Mouse (Mus musculus): ENCODE data around the gene Sec23a. TPM values are rescaled to one million over a fixed set of nuclear protein-coding genes. Genes with fewer than 3 reads are reported as not detected.

Sec23a gene
- polyA plus RNA-seq, 1 experiment from 2014 or later = 29.0 TPM

DNA sequence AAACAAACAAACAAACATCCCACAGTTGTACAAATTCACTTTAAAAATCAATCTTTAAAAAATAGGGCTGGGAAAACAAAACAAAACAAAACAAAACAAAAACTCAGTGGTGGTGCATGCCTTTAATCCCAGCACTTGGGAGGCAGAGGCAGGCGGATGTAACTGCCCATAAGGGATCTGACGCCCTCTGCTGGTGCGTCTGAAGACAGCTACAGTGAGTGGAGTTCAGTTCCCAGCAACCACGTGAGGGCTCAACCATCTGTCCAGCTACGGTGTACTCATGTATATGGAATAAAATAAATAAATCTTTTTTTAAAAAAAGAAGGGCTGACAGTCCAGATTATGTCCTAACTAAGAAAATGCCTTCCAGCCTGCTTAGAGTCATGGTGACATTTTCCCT, 20.3 kb upstream of the Sec23a start:
- H3K9me3 ChIP-seq (ENCODE audit: low read length) = no peaks in the 10 kb centered on the region
- H3K4me1 ChIP-seq (ENCODE audit: insufficient read depth, low read depth, low read length) = no peaks in the 10 kb centered on the region
- H3K4me2 ChIP-seq (replicated peaks; ENCODE audit: low read depth, low read length) = no peak overlapping the region
- ATAC-seq = no peak
- no peak overlapping the region for H3K4me3 ChIP-seq (ENCODE audit: low read depth, low read length)
- H3K27me3 ChIP-seq (replicated peaks; ENCODE audit: insufficient read depth, low read length) = no peaks in the 10 kb centered on the region
- H3K9ac ChIP-seq (replicated peaks; ENCODE audit: low read depth) = no peak overlapping the region
- DNase-seq (ENCODE audit: low spot score) = no peak
- 62% methylated on average over 5 of the region's 5 CpGs for WGBS
- no peak for TF ChIP-seq EP300 (IDR thresholded peaks at IDR 0.05)
- TF ChIP-seq CTCF (IDR thresholded peaks at IDR 0.05) = peak; percentile 41
- H3K36me3 ChIP-seq (ENCODE audit: insufficient read depth, low read length) = no peaks in the 10 kb centered on the region
- H3K27ac ChIP-seq (ENCODE audit: low read length) = no peak overlapping the region

DNA sequence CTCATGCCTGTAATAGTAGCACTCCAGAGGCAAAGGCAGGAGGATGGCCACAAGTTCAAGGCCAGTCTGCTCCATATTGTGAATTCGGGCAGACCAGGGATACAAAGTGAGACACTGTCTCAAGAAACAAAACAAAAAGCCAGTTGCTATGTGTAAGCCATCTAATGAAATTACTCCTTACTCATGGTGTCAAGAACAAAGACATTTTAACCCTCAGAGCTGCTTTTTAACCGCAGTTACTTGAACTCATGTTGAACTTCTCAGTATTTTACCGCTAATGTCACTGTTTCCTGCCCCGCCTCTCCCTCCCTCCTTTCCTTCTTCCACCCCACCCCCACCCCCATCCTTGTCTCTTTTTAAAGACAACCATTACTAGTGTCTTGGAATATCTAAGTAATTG, 9.5 kb upstream of the Sec23a start:
- TF ChIP-seq EP300 (IDR thresholded peaks at IDR 0.05) (no peak), CTCF (IDR thresholded peaks at IDR 0.05) (no peak)
- H3K9ac ChIP-seq (replicated peaks; ENCODE audit: low read depth) = no peak overlapping the region
- H3K27ac ChIP-seq (ENCODE audit: low read length) = no peak overlapping the region
- no peaks in the 10 kb centered on the region for H3K9me3 ChIP-seq (ENCODE audit: low read length)
- H3K4me2 ChIP-seq (replicated peaks; ENCODE audit: low read depth, low read length) = no peak overlapping the region
- H3K27me3 ChIP-seq (replicated peaks; ENCODE audit: insufficient read depth, low read length) = no peaks in the 10 kb centered on the region
- H3K36me3 ChIP-seq (ENCODE audit: insufficient read depth, low read length) = peaks cover 4% of the 10 kb centered on the region
- H3K4me1 ChIP-seq (ENCODE audit: insufficient read depth, low read depth, low read length) = no peaks in the 10 kb centered on the region
- ATAC-seq (no peak), DNase-seq (ENCODE audit: low spot score) (no peak)
- 75% methylated on average over 4 of the region's 4 CpGs for WGBS
- H3K4me3 ChIP-seq (ENCODE audit: low read depth, low read length) = no peak overlapping the region

DNA sequence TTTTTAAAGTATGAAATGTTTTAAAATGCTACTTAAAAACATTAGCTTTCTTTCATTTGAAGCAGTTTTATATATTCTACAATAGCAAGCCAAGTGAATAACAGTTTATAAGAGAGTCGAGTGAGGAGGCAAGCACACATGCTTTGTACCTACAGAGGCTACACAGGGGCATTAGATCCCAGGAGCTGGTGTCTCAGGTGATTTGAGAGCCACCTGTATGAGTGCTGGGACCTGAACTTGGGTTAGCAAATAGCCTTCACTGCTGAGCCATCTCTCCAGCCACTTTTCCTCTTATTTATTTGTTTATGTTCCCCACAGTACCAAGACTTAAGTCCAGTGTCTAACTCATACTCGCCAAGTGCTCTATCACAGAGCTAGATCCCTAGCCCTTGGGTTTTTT, 8.1 kb upstream of the Sec23a start:
- Histone ChIP-seq H3K4me1 (ENCODE audit: insufficient read depth, low read depth, low read length) (no peaks in the 10 kb centered on the region), H3K9ac (replicated peaks; ENCODE audit: low read depth) (no peak overlapping the region), H3K36me3 (ENCODE audit: insufficient read depth, low read length) (peaks cover 4% of the 10 kb centered on the region), H3K9me3 (ENCODE audit: low read length) (no peaks in the 10 kb centered on the region), H3K27ac (ENCODE audit: low read length) (no peak overlapping the region), H3K27me3 (replicated peaks; ENCODE audit: insufficient read depth, low read length) (no peaks in the 10 kb centered on the region), H3K4me2 (replicated peaks; ENCODE audit: low read depth, low read length) (no peak overlapping the region), H3K4me3 (ENCODE audit: low read depth, low read length) (no peak overlapping the region)
- no peak for TF ChIP-seq CTCF (IDR thresholded peaks at IDR 0.05)
- TF ChIP-seq EP300 (IDR thresholded peaks at IDR 0.05) = no peak
- WGBS = 85% methylated on average over 2 of the region's 2 CpGs
- ATAC-seq (no peak), DNase-seq (ENCODE audit: low spot score) (no peak)

DNA sequence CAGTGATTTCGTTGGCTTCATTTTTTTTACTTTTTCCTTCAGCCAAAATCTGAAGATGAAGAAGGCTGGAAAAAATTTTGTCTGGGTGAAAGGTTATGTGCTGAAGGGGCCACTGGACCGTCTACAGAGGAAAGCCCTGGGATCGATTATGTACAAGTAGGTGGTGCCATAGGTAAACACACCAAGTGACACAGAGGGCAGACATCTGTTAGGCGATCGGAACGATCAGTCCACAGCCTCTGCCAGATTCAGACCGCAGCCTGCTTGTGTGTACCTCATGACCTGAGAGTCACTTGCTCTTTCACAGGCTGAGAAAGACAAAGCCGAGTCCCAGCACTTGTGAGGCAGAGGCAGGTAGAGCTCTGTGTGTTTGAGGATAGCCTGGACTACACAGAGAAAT, 6.2 kb upstream of the Sec23a start:
- Histone ChIP-seq H3K27me3 (replicated peaks; ENCODE audit: insufficient read depth, low read length) (no peaks in the 10 kb centered on the region), H3K9ac (replicated peaks; ENCODE audit: low read depth) (no peak overlapping the region), H3K36me3 (ENCODE audit: insufficient read depth, low read length) (peaks cover 4% of the 10 kb centered on the region), H3K9me3 (ENCODE audit: low read length) (no peaks in the 10 kb centered on the region), H3K4me3 (ENCODE audit: low read depth, low read length) (no peak overlapping the region), H3K27ac (ENCODE audit: low read length) (no peak overlapping the region), H3K4me2 (replicated peaks; ENCODE audit: low read depth, low read length) (no peak overlapping the region), H3K4me1 (ENCODE audit: insufficient read depth, low read depth, low read length) (no peaks in the 10 kb centered on the region; the same call in 1 of the 2 replicates)
- DNase-seq (ENCODE audit: low spot score) (no peak), ATAC-seq (no peak)
- WGBS = 75% methylated on average over 8 of the region's 8 CpGs
- no peak for TF ChIP-seq EP300 (IDR thresholded peaks at IDR 0.05)
- no peak for TF ChIP-seq CTCF (IDR thresholded peaks at IDR 0.05)

DNA sequence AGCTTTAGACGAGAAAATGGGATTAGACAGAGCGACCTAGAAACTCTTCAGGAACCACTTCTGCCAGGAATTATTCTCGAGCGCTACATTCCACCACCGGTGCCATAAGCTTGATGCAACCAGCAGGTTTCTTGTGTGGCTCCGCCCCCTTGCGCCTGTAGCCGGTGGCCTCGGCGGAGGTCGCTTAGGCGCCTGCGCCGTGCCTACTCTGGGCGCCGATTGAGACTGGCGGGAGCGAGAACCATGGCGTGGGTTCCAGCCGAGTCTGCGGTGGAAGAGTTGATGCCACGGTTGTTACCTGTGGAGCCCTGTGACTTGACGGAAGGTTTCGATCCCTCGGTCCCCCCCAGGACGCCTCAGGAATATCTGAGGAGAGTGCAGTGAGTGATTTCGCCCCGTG, 1.4 kb upstream of the Sec23a start, which contains the start of gene Gemin2:
TSS of gene Gemin2 (plus strand) at position 160 of the 400 bp plus-strand sequence.
- peak within 1 kb of the TSS; percentile 82 for H3K27ac ChIP-seq (ENCODE audit: low read length)
- H3K9me3 ChIP-seq (ENCODE audit: low read length) = no peaks in the 10 kb centered on the region
- H3K27me3 ChIP-seq (replicated peaks; ENCODE audit: insufficient read depth, low read length) = no peaks in the 10 kb centered on the region
- peak; percentile 71 for ATAC-seq
- WGBS = under 1% methylated on average over 28 of the region's 28 CpGs
- H3K4me1 ChIP-seq (ENCODE audit: insufficient read depth, low read depth, low read length) = peaks cover 4% of the 10 kb centered on the region; the same call in 1 of the 2 replicates
- TF ChIP-seq EP300 (IDR thresholded peaks at IDR 0.05) (no peak), CTCF (IDR thresholded peaks at IDR 0.05) (peak; percentile 44)
- peak within 1 kb of the TSS; percentile 79 for H3K4me3 ChIP-seq (ENCODE audit: low read depth, low read length)
- peak within 1 kb of the TSS; percentile 84 for H3K9ac ChIP-seq (replicated peaks; ENCODE audit: low read depth)
- H3K4me2 ChIP-seq (replicated peaks; ENCODE audit: low read depth, low read length) = peak within 1 kb of the TSS; percentile 79
- H3K36me3 ChIP-seq (ENCODE audit: insufficient read depth, low read length) = peaks cover 4% of the 10 kb centered on the region
- peak; percentile 99 for DNase-seq (ENCODE audit: low spot score)

DNA sequence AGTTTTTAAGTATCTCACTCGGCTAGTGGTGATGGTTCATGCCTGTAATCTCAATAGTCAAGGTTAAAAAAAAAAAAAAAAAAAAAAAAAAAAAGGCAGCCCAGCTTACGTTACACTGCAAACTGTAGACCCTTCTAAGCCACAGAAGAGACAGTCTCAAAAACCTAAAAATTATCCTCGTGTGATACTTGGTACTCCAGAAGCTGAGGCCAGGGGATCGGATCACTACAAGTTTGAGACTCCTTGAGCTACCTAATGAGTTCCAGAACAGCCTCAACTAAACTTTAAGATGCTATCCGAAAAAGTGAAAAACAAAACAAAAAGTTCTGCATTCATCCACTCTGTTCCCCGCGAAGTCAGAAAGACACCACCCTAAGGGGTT, 884 bp upstream of the Sec23a start:
- Histone ChIP-seq H3K9ac (replicated peaks; ENCODE audit: low read depth) (peak overlapping the region; percentile 84), H3K27ac (ENCODE audit: low read length) (peak overlapping the region; percentile 82), H3K27me3 (replicated peaks; ENCODE audit: insufficient read depth, low read length) (no peaks in the 10 kb centered on the region), H3K4me3 (ENCODE audit: low read depth, low read length) (peak overlapping the region; percentile 79), H3K4me2 (replicated peaks; ENCODE audit: low read depth, low read length) (peak overlapping the region; percentile 79), H3K36me3 (ENCODE audit: insufficient read depth, low read length) (no peaks in the 10 kb centered on the region), H3K4me1 (ENCODE audit: insufficient read depth, low read depth, low read length) (peaks cover 4% of the 10 kb centered on the region; the same call in 1 of the 2 replicates), H3K9me3 (ENCODE audit: low read length) (no peaks in the 10 kb centered on the region)
- TF ChIP-seq CTCF (IDR thresholded peaks at IDR 0.05) = no peak
- TF ChIP-seq EP300 (IDR thresholded peaks at IDR 0.05) = no peak
- DNase-seq (ENCODE audit: low spot score) (peak; percentile 42), ATAC-seq (no peak)
- 1% methylated on average over 7 of the region's 7 CpGs for WGBS
